Mouse (Mus musculus) hindbrain, postnatal 0 days (tissue): ENCODE data around the gene Ghrhr. TPM values are rescaled to one million over a fixed set of nuclear protein-coding genes. Genes with fewer than 3 reads are reported as not detected.

Experiments
- ATAC-seq: fragments of 200-750 bp; cut with Nextera tagmentation; 2 replicates; pipeline ENCODE4 v1.8.0; 2017; ENCODE audit warnings: mild to moderate bottlenecking, moderate TSS enrichment, moderate library complexity
- DNase-seq: peaks from one replicate; pipeline ENCODE4 v3.0.0-alpha.2; 2015; ENCODE audit warnings: low spot score
- H3K27ac ChIP-seq: fragments of 300-500 bp; sonication (generic); 2 replicates; pipeline ENCODE4 v1.5.1; 2014; ENCODE audit warnings: mild to moderate bottlenecking
- H3K27me3 ChIP-seq: fragments of 300-500 bp; sonication (generic); 2 replicates; pipeline ENCODE4 v1.6.1; 2014; ENCODE audit warnings: low read length, mixed read lengths; ENCODE audit not compliant: insufficient read depth
- H3K36me3 ChIP-seq: fragments of 300-500 bp; sonication (generic); 2 replicates; pipeline ENCODE4 v1.6.1; 2014; ENCODE audit warnings: low read length, mixed read lengths; ENCODE audit not compliant: insufficient read depth
- H3K4me1 ChIP-seq: fragments of 300-500 bp; sonication (generic); 2 replicates; pipeline ENCODE4 v1.6.1; 2014; ENCODE audit warnings: antibody characterized with exemption, low read length, mixed read lengths; ENCODE audit not compliant: insufficient read depth
- H3K4me2 ChIP-seq: fragments of 300-500 bp; sonication (generic); 2 replicates; pipeline ENCODE4 v1.6.1; 2014; ENCODE audit warnings: low read depth, mild to moderate bottlenecking, low read length, moderate library complexity, mixed read lengths
- H3K4me3 ChIP-seq: fragments of 300-500 bp; sonication (generic); 2 replicates; pipeline ENCODE4 v1.5.1; 2014; ENCODE audit warnings: low read length
- H3K9ac ChIP-seq: fragments of 300-500 bp; sonication (generic); replicated peaks from 2 replicates; pipeline ENCODE4 v1.6.1; 2014; ENCODE audit warnings: mild to moderate bottlenecking, low read length, moderate library complexity, mixed read lengths
- H3K9me3 ChIP-seq: fragments of 300-500 bp; sonication (generic); 2 replicates; pipeline ENCODE4 v1.6.1; 2016; ENCODE audit warnings: low read length, mixed read lengths
- CTCF ChIP-seq: IDR thresholded peaks from 2 replicates; pipeline ENCODE4 v1.5.1; 2016; ENCODE audit warnings: antibody characterized with exemption, control low read depth, low read depth
- WGBS: fragments of 180-500 bp; shearing (Covaris S2); extraction: QIAGEN DNeasy Blood & Tissue Kit; methylation state at CpG from one replicate; pipeline ENCODE4 v1.1.7; 2014; 5-methylcytosine and 5-hydroxymethylcytosine counted together
- polyA plus RNA-seq: library from polyadenylated mRNA; unstranded; fragments of >200 nt; fragmentation: Nextera tagmentation; extraction: Ambion mirVana; gene quantifications from 2 replicates; pipeline ENCODE4 v1.2.1, GENCODE M21; 2015
- total RNA-seq: library from RNA; depleted of rRNA; stranded (reverse); fragments of >200 nt; gene quantifications from 2 replicates; pipeline ENCODE4 v1.2.3, GENCODE M21; 2014; rRNA removed

The Ghrhr gene
- total and polyA plus RNA-seq, 2 experiments from 2014 or later: not detected

DNA sequence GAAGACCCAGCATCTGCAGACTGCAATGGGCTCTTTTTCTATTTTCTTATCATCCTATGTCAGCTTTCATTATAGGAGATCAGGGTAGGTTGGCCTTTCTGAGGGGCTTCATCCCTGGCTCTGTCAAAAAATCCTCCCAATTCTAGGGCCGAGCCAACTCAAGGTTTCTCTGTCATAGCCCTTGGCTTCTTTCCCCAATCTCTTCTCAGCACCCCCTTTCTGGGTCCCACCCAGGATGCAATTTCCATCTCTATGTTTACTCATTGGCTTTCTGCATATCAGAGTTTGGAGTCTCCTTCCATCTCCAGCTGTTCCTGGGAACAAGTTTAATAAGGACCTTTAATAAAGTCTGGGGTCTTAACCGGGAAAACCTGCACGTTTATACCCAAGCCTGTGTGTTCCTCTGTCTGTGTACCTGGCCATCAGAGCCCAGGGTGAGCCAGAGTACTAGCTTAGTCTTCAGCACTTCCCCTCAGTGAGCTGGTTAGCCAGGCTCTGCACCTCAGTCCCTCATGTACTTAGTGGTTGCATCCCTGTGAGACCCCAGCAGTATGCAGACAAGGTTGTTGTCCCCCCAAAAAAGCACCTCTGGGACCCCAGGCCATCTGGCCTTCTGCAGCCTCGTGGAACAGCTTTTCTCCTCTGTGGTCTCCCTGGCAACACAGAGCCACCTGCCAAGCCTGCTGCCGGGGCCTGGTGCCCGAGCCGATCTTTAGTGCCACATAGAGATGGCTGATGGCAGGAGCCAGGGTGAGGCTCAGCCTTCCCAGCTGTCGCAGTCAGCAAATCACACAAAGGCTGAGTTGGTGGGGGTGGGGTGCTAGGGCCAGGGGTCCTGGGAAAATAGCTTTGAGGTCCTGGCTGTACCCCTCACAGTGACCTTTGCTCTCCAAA lies 59.4 kb downstream of the Ghrhr start:
- Histone ChIP-seq H3K4me2 (no peak overlapping the region), H3K4me3 (no peak overlapping the region), H3K9me3 (no peaks in the 10 kb centered on the region), H3K27ac (peak overlapping the region; percentile 82), H3K27me3 (no peaks in the 10 kb centered on the region), H3K4me1 (peaks cover 34% of the 10 kb centered on the region), H3K9ac (no peak overlapping the region), H3K36me3 (no peaks in the 10 kb centered on the region)
- 25% methylated on average over 8 of the region's 8 CpGs for WGBS
- DNase-seq (peak; percentile 88), ATAC-seq (peak; percentile 94)
- peak; percentile 2; the same call in 1 of the 2 replicates for TF ChIP-seq CTCF

- H3K4me3 ChIP-seq: no peak overlapping the region
- H3K36me3 ChIP-seq: no peaks in the 10 kb centered on the region
- no peaks in the 10 kb centered on the region for H3K9me3 ChIP-seq
- H3K9ac ChIP-seq: no peak overlapping the region
- ATAC-seq (no peak), DNase-seq (no peak)
- H3K4me2 ChIP-seq: no peak overlapping the region
- TF ChIP-seq CTCF: no peak
- WGBS: 64% methylated on average over 3 of the region's 3 CpGs
- H3K4me1 ChIP-seq: peaks cover 38% of the 10 kb centered on the region
- no peaks in the 10 kb centered on the region for H3K27me3 ChIP-seq
- H3K27ac ChIP-seq: no peak overlapping the region
Measured at GRCm38 (mm10) chr6:55437919-55438318, 61.8 kb downstream of the Ghrhr start.

Other genes with a start within 250 kb of the Ghrhr start
- gene Crhr2, start 243.3 kb upstream of the Ghrhr start, total RNA-seq: 1.4 and 3.0 TPM in 2 replicates
- 1.5 and 1.8 TPM in 2 replicates for gene Crhr2, start 243.3 kb upstream of the Ghrhr start, polyA plus RNA-seq
- gene Inmt, start 201.3 kb upstream of the Ghrhr start, total RNA-seq: 0.52 TPM in 1 of 2 replicates, not detected in the other
- gene Inmt, start 201.3 kb upstream of the Ghrhr start, polyA plus RNA-seq: not detected in 2 replicates
- gene Mindy4, start 172.9 kb upstream of the Ghrhr start, total RNA-seq: 10.4 and 11.7 TPM in 2 replicates
- gene Mindy4, start 172.9 kb upstream of the Ghrhr start, polyA plus RNA-seq: 8.2 and 8.4 TPM in 2 replicates
- 17.0 and 32.6 TPM in 2 replicates for gene Aqp1, start 39.9 kb upstream of the Ghrhr start, total RNA-seq
- 19.5 and 21.7 TPM in 2 replicates for gene Aqp1, start 39.9 kb upstream of the Ghrhr start, polyA plus RNA-seq
- gene Adcyap1r1, start 75.7 kb downstream of the Ghrhr start, total RNA-seq: 236 and 269 TPM in 2 replicates
- gene Adcyap1r1, start 75.7 kb downstream of the Ghrhr start, polyA plus RNA-seq: 67.1 and 72.2 TPM in 2 replicates